Mouse (Mus musculus) lung, adult 18-20 months (tissue): ENCODE data around the gene Ccdc162.

Experiments
- DNase-seq, 2 experiments: peaks; one replicate each; pipeline ENCODE4 v3.0.0; 2022; ENCODE audit warnings: mixed read lengths in 2 of 2

Gene Ccdc162

GRCm38 (mm10) chr10:41632062-41632461, 84.4 kb downstream of the Ccdc162 start:
- DNase-seq: no peak

GRCm38 (mm10) chr10:41626996-41627395, 89.4 kb downstream of the Ccdc162 start:
- DNase-seq: no peak

- no peak for DNase-seq
Observed at GRCm38 (mm10) chr10:41619988-41620387, 96.4 kb downstream of the Ccdc162 start.

GRCm38 (mm10) chr10:41615487-41615886, 100.9 kb downstream of the Ccdc162 start:
- no peak for DNase-seq

GRCm38 (mm10) chr10:41611941-41612340, 104.5 kb downstream of the Ccdc162 start:
- no peak for DNase-seq

- no peak for DNase-seq
Observed at GRCm38 (mm10) chr10:41609475-41609874, 107.0 kb downstream of the Ccdc162 start.

GRCm38 (mm10) chr10:41608485-41608884, 107.9 kb downstream of the Ccdc162 start:
- no peak for DNase-seq

GRCm38 (mm10) chr10:41602667-41603066, 113.8 kb downstream of the Ccdc162 start:
- peak in 1 of 2 experiments; percentile 7 for DNase-seq

GRCm38 (mm10) chr10:41601898-41602545, 114.4 kb downstream of the Ccdc162 start:
- no peak for DNase-seq

- no peak for DNase-seq
Observed at GRCm38 (mm10) chr10:41601302-41601701, 115.1 kb downstream of the Ccdc162 start.

GRCm38 (mm10) chr10:41599051-41599450, 117.4 kb downstream of the Ccdc162 start:
- no peak for DNase-seq

- no peak for DNase-seq
Observed at GRCm38 (mm10) chr10:41598221-41598620, 118.2 kb downstream of the Ccdc162 start.

- DNase-seq: peak in 1 of 2 experiments; percentile 38
Observed at GRCm38 (mm10) chr10:41595550-41595949, 120.9 kb downstream of the Ccdc162 start.

- peak; percentile 20 to 38 for DNase-seq
Observed at GRCm38 (mm10) chr10:41594957-41595356, 121.5 kb downstream of the Ccdc162 start.

GRCm38 (mm10) chr10:41594433-41594832, 122.0 kb downstream of the Ccdc162 start:
- no peak for DNase-seq

GRCm38 (mm10) chr10:41588616-41589015, 127.8 kb downstream of the Ccdc162 start:
- DNase-seq: no peak

- DNase-seq: no peak
Observed at GRCm38 (mm10) chr10:41586947-41587852, 129.2 kb downstream of the Ccdc162 start.

GRCm38 (mm10) chr10:41583383-41583782, 133.1 kb downstream of the Ccdc162 start:
- DNase-seq: no peak

GRCm38 (mm10) chr10:41582901-41583361, 133.5 kb downstream of the Ccdc162 start:
- DNase-seq: peak in 1 of 2 experiments; percentile 33

GRCm38 (mm10) chr10:41580441-41580840, 136.0 kb downstream of the Ccdc162 start:
- DNase-seq: no peak

GRCm38 (mm10) chr10:41578541-41578940, 137.9 kb downstream of the Ccdc162 start:
- DNase-seq: no peak

GRCm38 (mm10) chr10:41576328-41576833, 140.1 kb downstream of the Ccdc162 start:
- DNase-seq: no peak
